Mouse (Mus musculus) neural tube, embryonic 10.5 days (tissue): ENCODE measurements around the gene Myo1h.
A peak's percentile ranks its signal among the peaks of the same experiment; 100 is the strongest.

ENCODE experiments used
- DNase-seq: peaks from one replicate; pipeline ENCODE4 v3.0.0-alpha.2; 2017; ENCODE audit warnings: low spot score; ENCODE audit errors: extremely low spot score

Gene Myo1h

DNA sequence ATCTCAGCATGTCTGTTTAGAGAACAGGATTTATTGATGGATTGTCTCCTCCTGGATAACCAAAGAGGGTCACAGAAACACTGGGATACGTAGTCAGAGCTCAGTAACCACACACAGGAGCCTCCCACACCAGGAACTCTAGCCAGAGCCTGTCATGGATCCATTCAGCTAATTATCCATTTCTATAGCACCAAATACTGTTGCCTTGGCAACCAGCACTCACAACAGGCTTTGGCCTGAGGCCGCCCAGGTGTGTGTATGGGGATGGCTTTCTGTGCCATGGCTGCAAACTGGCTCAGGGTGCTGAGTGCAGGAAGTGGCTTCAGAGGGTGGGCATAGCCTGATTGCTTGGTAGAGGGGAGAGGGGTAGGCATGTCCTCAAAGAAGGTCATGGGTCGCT, 1.0 kb downstream of the Myo1h start:
- no peak for DNase-seq

DNA sequence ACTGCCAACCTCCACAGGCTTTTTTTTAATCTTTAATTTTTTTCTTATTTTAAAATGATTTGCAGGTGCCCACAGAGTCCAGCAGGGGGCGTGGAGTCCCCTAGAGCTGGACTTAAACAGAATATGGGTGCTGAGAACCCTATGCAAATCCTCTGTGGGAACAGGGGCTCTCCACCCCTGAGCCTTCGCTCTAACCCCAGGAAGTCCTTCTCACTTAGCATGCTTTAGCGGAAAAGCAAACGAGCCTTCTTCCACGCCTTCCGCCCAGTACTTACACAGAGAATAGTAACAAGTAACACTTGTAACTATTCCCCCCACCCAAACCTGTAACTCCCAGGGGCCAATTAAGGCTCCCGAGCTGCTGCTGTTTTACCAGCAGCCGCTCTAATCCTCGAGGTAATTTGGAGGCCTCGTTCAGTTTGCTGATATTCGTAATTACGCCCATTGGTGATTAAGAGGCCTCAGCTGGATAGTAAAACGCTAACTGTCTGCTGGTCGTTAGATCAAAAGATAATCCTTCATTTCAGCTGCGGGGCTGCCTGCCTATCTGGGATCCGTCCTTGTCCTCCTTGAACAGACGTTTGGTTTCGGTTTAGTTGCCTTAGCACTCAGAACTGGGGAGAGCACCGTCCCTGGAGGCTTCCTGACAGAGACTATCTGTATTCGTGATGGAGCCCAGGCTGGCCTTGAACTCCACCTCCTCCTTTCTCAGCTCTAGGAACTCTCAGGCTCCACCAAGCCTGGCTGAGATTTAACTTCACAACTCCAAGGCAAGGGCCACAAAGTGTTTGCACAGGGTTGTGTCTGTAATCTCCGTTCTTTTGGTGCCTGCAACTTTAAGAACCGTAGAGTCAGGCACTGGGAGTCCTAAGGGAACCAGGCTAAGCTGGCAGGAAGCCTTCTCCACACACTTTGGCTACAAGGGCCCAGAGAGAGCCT, 8.0 kb downstream of the Myo1h start:
- DNase-seq: no peak

DNA sequence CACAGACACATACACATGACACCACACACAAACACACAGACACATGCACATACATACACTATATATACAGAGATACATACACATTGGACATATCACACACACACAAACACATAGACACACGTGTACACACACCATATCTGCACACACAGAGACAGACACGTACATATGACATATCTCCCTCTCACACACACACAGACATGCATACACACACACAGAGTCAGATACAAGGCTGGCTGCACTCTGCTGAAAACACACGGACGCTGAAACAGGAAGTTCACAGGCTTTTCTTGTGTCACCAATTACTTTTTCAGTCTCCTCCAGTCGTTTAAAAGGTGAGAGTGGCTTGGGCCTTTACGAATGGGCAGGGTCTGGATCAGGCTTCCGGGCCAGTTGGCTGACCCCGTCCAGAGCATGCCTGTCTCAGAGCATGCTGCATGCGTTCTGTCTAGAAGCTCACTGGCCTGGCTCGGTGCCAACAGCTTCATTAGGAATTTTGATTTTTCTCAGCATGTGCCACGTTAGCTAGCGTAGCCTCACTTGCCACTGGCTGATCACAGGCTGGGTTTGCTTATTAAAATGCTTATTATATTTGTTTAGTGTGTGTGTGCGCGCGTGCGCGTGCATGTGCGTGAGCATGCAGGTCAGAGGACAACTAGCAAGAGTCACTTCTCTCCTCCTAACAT, 9.4 kb downstream of the Myo1h start:
- no peak for DNase-seq

DNA sequence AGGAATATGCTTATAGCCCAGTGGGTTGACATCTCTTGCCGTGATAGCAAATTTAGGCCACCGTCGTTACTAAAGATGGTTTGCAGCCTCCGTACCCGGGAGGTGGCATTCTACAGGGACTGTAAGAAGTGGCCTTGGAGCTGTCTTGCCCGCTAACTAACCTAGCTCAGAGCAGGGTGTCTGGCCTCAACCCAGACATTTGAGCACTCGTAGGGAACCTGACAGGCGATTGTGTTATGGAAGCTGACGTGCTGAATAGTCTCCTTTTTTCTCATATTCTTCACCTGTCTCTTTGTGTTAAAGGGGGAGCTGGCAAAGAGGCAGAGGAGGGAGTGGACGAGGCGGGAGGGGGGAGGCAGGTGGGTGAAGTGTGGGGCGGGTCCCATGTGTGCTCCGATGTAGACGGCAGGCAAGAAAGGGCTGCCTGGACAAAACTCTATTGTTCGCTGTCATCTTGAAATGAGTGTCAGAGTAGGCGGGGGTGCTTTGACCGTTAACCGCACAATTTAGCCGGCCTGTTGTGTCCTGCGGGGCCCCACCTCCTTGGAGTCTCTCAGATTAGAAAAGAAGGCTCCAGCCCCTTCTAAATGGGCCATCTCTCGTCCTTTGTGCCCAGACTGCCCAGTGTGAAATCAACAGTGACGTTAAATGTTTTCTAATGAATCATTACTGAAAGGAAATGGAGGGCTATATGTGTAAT, 10.3 kb downstream of the Myo1h start:
- no peak for DNase-seq

DNA sequence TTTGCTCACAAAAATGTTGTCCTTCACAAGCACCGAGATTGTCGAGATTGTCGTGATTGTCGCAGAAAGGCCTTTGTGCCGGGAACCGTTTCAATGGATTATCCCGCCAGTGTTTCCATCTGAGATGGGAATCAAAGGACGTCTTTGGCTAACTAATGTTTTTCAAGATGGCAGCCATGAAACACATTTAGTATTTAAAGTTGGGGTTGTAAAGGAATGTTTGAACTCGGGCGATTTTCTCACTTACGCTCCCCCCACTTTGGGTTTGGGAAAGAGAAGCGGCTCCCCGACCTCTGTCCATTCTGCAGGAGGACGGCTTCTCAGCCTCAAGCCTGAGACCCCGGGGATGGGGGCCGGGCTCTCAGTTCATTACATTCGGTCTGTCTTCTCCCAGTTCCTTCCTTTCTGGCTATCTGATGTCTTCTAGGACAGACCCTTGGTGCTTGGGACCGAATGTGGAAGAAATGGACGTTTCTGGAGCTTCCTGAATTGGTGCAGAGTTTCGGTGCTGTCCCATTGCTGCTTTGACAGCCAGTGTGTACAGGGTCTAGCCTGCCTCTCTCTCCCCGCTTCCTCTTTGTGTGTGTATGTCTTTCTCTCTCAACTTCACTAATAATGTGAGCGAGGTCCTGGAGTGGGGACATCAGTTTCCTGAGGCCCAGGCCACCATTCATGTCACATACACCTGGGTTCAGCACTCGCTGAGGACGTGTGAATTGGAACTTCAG, 11.1 kb downstream of the Myo1h start:
- DNase-seq: no peak

DNA sequence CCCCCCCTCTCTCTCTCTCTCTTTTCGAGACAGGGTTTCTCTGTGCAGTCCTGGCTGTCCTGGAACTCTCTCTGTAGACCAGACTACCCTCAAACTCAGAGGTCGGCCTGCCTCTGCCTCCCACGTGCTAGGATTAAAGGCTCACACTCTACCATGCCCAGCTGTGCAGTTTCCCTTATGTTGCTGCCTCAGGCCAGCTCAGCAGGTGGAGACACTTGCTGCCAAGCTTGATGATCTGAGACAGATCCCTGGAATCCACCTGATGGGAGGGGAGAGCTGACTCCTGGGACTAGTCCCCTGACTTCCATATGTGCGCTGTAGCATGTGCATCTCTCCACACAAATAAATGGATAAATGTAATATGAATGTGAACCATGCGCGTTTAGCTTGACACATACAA, 14.2 kb downstream of the Myo1h start:
- no peak for DNase-seq

DNA sequence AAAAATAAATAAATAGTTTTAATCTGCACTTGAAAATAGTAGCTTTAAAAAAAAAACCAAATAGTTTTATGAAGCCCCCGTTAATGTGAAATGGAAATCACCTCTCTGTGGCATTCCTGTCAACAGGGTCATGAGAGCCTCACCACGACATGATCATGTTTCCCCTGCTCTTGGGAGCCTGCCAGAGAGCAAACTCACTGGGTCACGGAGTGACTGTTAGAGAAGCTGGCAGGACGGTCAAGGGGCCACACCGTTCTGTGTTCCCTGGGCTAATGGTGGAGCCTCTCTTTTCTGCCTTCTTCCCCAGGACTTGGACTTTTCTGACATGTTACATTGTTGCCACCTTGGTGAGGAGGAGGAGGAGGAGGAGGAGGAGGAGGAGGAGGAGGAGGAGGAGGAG, 17.5 kb downstream of the Myo1h start:
- DNase-seq: no peak

DNA sequence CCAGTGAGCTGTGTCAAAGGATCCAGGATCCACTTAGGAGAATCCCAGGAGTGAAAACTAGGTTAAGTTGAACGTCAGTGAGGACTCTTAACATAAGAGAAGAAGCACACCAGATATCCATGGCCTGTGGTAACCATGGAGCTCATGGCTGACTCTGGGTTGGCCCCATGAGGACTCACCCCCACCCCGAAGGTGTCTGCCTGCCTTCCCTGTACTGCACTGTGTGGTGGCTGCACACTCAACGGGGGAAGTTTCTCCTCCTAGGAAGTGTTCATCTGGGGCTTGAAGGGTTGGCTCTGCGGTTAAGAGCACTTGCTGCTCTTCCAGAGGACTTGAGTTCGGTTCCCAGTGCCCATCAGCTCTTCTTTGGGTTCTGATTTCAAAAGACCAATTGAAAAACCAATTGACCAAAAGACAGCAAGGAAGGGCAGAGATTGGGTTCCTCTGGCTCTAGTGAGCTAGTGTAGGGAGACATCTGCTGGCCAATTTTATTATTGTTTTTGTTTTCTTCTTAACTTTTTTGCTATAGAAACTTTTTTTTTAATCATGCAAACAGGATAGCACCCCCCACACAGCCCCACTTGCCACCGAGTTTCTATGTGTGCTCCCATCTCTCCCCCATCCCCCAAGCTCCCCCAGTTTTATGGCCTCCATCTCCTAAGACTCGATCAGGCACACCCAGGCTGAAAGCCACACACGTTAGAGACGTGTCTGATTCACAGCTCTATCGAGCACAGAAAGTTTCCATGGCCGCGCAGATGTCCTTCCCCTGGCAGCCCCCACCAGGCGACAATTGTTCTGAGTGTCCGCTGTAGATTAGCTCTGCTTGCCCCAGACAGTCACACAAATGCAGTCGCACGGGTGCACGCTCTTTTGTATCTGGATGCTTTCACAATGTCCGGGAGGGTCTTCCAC, 20.1 kb downstream of the Myo1h start:
- DNase-seq: no peak

DNA sequence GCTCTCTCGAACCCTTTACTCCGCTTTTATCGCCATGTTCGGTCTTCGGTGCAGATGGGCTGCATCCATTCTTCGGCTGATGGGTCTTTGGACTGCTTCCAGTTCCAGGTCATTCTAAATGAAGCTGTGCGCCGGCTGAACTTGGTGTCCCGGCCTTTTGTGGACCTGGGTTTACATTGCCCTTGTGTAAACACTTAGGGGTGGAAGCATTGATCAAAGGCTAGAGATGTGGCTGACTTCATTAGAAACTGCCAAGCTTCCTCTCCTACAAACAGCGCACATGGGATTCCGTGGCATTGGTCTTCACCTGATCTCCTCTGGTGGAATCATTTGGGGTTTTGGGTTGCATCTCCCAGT, 20.7 kb downstream of the Myo1h start:
- DNase-seq: no peak

DNA sequence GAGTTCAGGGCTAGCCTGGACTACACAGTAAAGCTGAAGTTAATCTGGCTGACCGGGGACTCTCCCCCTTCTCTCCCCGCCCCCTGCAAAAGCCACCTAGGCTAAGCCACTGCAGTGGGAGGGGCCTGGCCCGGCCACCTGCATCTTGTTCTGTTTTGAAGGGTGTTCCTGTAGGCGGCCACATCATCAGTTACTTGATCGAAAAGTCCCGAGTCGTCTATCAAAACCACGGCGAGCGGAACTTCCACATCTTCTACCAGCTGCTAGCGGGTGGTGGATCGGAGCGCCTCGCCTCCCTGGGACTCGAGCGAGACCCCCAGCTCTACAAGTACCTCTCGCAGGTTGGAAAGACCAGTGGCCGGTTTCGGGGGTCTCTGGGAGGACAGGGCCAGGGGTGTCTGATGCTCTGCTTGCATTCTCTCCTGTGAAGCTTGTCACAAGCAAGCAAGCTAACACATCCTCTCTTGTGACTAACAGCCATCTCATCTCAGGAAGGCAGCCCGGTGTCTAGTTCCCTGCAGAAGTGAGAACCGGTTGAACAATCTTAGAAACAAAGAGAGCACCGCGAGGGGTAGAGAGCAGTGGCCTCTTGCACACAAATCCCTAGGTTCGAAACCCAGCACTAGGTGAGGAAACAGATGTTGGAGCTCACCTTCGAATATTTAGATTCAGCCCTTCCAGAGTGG, 34.3 kb downstream of the Myo1h start:
- DNase-seq: no peak

DNA sequence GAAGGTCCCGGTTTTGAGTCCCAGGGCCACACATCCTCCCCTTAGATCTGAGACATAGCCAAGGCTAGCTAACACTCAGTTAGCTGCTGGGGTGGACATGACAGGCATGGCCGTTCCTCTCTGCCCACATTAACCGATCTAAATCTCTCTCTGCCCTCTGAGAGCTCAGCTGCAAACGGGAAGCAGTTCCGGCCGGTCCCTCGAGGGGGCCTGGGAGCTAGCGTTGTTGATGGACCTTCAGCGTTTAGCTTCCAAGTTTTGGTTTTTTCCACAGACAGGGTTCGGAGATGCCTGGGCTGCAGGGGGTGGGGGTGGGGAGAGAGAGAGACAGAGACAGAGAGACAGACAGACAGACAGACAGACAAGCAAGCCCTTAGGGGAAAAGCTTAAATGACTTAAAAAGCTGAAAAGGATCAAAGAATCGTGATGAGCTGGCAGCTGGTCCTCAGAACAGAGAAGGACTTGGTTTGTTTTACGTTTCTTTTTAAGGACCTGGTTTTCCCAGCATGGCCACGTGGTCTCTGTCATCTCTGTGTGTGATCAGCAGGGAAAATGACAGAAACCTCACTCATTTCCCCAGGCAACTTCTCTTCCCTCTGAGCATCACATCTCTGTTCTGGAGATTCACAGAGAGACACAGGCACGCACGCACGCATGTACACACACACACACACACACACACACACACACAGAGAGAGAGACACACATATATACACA, 35.0 kb downstream of the Myo1h start:
- peak; percentile 65 for DNase-seq

DNA sequence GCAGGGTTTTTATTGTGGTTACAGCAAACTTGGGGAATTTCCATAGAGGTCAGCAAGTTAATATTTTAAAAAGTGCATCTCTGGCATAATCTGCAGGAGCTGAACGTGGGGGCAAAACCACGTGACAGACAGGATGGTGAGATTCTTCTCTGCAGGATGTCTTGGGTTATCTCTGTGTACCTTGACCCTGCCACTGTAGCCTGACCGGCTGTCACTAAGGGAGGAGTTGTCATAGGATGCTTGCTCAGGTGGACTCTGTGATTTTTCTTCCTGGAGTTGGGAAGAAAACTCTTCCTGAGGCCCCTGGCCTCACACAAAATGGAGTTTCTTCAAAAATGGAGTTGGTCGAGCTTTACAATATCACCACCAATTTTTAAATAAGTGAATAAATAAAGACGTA, 54.0 kb downstream of the Myo1h start:
- no peak for DNase-seq

DNA sequence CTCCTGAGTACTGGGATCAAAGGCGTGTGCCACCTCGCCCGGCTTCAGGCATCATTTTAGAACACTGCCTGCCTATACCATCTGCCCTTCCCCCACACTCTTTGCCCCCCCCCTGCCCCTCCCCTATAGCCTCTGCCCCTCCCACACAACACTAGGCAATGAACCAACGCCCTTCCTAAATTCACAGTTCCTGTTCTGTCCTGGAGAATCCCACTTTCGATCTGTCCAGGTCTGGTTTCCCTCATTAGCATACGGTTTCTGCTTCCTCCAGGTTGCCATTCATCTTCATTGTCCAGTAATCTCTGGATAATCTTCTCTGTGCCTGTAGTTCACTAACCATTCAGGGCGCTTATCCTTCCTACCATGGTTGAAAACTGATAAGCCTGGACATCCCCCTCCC, 54.6 kb downstream of the Myo1h start:
- DNase-seq: no peak

DNA sequence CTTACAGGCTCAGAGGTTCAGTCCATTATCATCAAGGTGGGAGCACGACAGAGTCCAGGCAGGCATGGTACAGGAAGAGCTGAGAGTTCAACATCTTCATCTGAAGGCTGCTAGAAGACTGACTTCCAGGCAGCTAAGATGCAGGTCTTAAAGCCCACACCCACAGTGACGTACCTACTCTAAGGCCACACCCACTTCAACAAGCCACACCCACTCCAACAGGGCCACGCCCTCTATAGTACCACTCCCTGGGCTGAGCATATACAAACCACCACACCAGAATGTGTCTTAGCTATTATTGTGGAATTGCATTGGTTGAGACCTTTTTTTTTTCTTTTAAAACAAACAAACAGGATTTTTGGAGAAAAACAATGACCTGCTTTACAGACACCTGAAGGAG, 56.6 kb downstream of the Myo1h start:
- DNase-seq: no peak

DNA sequence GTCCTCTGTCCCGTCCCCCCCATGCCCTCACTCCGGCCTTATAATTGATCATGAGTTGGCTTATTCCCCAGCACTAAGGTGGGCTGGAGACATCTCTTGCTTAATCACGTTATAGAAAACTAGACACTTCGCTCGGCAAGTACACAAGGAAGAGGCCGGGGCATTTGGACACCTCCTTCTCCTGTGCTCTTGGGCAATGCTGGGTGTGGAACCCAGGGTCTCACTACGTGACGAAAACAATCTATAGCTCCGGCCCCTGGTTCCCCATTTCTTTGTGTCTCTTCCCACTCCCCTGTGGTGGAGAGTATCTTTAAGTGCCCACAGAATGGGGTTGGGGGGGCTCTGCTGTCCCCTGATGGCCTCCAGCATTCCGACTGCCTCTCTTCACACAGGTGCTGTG, 58.0 kb downstream of the Myo1h start:
- no peak for DNase-seq

DNA sequence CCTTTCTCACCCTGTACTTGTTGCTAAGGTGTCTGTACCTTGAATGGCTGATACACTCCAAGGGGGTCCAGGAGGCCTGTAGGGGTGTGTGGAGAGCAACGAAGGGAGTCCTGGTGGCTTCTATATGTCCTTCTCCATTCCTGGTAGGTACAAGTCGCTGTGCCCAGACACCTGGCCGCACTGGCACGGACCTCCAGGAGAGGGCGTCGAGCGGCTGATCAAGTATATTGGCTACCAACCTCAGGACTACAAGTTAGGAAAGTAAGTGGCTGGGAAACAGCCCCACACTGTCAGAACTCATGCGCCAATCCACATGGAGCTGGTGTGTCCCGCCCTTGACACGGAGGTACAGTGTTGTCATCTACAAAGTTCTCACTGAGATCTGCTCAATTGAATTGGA, 62.5 kb downstream of the Myo1h start:
- no peak for DNase-seq

DNA sequence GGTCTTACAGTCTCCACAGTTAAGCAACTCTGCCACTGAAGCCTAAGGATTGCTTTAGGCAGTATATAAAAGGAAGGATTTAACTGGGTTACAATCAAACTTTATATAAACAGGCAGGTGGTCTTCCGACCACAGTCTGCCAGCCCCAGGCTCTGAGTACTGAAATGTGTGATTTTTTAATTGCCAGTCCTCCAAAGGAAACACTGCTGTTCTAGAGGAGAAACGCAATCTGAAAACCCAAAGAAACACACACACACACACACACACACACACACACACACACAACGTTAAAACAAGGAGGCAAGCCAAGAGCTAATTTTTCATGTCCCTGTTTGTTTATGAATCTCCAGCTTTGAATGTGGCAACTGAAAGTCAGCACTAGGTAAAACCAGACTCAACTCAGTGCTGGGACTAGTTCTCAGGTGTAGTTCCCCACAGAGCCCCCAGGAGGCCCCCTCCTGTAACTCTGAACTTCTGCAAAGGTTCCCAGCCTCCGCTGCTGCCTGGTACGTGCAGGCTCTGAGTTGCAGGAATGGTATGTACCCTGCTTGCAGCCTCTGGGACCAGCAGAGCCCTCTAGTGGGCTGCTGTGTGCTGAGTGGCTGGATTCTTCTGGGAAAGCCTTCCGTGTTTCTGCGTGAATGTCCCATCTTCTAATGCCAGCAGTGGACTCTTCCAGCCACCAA, 67.4 kb downstream of the Myo1h start:
- peak; percentile 53 for DNase-seq

DNA sequence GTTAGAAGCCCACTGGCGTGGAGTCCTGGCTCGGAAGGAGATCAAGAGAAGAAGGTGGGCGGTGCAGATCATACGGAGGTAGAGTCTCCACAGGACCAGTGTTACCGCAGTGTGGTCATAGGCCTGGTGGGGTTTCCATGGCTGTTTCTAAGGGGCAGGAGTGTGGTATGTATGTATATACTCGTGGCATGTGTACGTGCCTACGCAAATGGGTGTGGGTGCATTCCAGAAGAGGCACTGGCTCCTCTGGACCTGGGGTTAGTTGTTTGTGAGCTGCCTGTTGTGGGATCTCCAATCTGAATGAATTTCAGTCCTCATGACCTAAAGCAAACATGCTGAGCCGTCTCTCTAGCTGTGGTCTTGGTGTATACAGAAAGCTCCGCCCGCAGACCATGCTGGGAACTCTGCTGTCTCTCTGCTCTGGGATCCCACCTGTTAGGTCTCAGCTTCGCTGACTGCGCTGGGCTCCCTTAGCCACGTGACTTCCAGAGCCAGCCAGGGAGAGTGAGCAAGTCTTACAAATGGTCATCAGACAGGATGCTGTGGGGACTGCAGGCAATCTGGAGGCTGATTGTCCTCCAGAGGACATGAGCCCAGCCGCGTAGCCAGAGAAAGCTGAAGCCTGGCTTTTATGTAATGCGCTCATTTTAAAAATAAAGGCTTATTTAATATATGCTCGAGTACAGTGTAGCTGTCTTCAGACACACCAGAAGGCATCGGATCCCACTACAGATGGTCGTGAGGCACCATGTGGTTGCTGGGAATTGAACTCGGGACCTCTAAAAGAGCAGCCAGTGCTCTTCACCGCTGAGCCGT, 68.2 kb downstream of the Myo1h start:
- no peak for DNase-seq
